ENCODE assay signal across 1 mouse cellular context in genomic region chr14:20645547-20645946, GRCm38 (mm10).
TF ChIP-seq lines count a peak whose summit lies in the region.

No protein-coding gene starts in this region.

TF ChIP-seq in CH12.LX, 34 proteins besides CTCF, POLR2A, EP300 and RAD21:
- TF ChIP-seq IRF4 (IDR thresholded peaks at IDR 0.05; ENCODE audit: low read depth, low read length) (no peak), SMC3 (IDR thresholded peaks at IDR 0.05; ENCODE audit: low read depth, low read length) (peak; percentile 58)
